Mouse (Mus musculus) NIH3T3 (cell line): Measurements from ENCODE around the gene Tmem178b.

Experiments used
- DNase-seq: peaks from one replicate; pipeline ENCODE4 v3.0.0-alpha.2; 2012; ENCODE audit warnings: low read depth

Gene Tmem178b

GRCm38 (mm10) chr6:40015711-40016460 is 142.8 kb downstream of the Tmem178b start:
- no peak for DNase-seq

GRCm38 (mm10) chr6:40019396-40019795 is 146.3 kb downstream of the Tmem178b start:
- DNase-seq, result no peak

GRCm38 (mm10) chr6:40023592-40024335 is 150.7 kb downstream of the Tmem178b start:
- no peak for DNase-seq

- DNase-seq, result no peak
Measured at GRCm38 (mm10) chr6:40024336-40024934, 151.4 kb downstream of the Tmem178b start.

DNA sequence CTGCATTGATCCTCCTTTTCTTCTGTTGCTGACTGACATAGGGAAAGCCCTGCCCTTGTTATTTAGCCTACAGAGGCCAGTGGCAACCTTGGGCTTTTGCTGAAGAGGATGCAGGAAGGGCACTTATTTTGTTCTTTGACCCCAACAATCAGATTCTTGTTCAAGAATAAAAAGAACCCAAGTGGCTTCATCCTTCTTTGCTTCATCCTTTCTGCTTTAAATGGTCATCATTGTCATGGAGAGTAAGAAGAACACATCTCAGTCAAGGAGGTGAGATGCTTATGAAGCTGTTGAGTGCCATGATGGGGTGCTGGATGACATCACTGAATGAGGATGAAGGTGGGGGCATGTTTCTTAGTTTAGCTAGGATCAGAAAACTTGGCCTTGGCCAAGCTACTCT is 159.8 kb downstream of the Tmem178b start:
- DNase-seq, result no peak

- DNase-seq, result no peak
Measured at GRCm38 (mm10) chr6:40033935-40034334, 160.9 kb downstream of the Tmem178b start.

DNA sequence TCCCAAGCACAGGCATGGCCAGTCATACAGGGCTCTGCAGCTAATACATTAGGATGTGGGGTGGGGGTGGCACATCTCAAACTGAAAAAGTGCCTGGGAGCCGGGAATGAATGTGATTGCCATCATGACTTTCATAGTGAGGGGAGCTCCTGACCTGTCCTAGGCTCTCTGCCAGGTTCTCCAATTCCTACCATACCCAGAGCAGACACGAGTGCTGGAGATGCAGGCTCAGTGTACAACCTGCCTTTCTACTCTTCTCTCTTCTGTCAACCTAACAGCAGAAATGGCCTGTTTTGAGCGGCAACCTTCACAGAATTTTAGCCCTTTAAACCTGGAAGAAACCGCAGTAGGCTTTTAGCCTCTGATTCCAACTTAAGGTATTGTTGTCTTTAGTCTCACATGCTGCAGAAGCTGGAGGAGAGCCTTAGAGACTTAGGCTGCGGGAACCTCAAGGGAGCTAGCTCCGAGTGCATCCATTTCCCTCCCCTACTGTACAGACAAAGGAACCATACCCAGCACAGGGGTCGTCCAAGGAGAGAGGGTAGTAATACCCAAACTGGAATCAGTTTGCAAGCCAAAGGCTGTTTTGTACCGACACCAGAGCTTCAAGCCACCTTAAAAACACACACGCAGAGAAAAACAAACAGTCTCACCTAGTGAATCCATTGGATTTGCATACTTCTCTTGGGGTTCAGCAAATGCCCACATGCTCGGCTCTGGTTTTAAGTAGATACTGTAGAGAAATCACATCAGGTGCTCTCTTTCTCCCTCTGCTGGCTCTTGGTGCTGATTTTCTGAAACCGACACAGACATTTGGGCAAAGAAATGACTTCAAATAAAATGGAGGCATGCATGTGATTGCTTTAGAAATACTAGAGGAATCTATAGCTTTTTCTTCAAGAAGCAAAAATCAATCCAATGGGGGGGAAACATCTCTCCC is 176.2 kb downstream of the Tmem178b start:
- peak; percentile 74 for DNase-seq

DNA sequence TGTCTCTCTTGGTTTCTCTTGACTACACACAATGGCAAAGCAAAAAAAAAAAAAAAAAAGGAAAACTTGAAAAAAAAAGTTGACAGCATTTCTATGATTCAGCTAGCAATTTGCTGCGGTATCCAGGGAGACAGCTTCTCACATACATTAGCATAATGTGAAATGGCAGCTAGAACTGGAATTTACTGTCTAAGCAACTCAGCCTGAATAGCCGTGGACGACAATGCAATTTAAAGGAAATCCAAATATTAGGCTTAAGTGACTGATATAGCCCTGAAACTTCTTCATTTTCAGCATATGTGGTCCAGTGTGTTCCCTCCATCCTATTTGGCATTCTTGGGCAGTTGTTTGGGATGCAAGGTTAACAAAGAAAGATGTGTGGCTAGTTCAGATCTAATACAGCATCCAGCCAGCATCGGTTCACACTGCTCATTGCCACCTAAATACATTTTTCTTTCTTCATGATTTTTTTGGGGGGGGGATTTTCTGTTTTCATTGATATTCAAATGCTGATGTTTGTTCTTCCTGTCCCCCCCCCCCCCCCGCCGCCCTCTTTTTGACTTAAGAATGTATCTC is 176.9 kb downstream of the Tmem178b start:
- DNase-seq, result peak; percentile 27

GRCm38 (mm10) chr6:40051698-40052097 is 178.6 kb downstream of the Tmem178b start:
- no peak for DNase-seq

GRCm38 (mm10) chr6:40052593-40052992 is 179.5 kb downstream of the Tmem178b start:
- no peak for DNase-seq

- DNase-seq, result peak; percentile 67
Measured at GRCm38 (mm10) chr6:40059466-40059865, 186.4 kb downstream of the Tmem178b start.

GRCm38 (mm10) chr6:40061327-40062189 is 188.5 kb downstream of the Tmem178b start:
- DNase-seq, result peak; percentile 9

GRCm38 (mm10) chr6:40062190-40062501 is 189.1 kb downstream of the Tmem178b start:
- DNase-seq, result no peak

GRCm38 (mm10) chr6:40063438-40063837 is 190.4 kb downstream of the Tmem178b start:
- no peak for DNase-seq

DNA sequence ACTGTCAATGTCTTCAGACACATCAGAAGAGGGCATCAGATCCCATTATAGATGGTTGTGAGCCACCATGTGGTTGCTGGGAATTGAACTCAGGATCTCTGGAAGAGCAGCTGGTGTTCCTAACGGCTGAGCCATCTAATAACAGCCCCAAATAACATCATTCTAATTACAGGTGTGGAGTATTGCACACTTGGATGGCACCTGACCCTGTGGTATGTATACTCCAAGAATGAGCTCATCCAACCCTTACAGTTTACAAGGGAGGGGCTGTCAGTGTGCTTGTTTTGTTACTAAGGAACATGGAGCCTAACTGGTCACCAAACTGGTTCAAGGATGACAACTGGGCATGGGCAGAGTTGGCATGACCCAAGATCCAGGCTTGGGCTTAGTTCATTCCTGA is 190.8 kb downstream of the Tmem178b start:
- no peak for DNase-seq

DNA sequence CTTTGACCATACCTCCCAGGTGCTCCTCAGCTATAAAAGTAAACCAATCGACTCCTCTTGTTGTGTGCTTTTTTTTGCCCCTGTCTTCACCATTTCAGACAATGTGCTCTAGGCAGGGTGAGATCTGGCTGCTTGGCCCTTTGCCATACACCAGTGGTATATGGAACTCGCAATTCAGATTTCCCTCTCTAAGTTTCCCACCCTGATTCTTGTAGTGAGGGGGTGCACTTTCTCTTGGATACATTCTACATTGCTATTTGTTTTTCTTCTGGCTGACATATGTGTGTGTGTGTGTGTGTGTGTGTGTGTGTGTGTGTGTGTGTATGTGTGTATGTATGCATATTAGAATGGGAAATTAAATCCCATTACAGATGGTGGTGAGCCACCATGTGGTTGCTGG is 191.3 kb downstream of the Tmem178b start:
- no peak for DNase-seq

GRCm38 (mm10) chr6:40068467-40068866 is 195.4 kb downstream of the Tmem178b start:
- no peak for DNase-seq

DNA sequence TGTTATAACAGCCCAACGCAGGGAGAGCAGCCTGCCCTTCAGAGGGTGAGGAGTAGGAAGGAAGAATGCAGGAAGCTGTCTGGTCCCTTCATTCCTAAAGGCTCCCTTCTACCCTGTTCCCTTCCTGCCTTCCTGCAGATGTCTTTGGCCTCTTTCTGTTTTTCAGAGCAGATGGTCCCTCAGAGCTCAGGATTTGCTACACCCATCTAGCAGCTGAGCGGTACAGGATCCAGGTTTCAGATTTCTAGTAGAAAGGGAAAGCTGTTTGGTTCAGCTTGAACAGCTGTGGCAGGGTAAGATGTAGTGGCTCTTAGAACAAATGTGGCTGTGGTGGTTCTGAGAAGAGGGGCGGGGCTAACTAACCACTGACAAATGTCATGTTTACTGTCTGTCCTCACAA is 197.9 kb downstream of the Tmem178b start:
- DNase-seq, result peak; percentile 25

- DNase-seq, result no peak
Measured at GRCm38 (mm10) chr6:40076089-40076488, 203.0 kb downstream of the Tmem178b start.

- DNase-seq, result no peak
Measured at GRCm38 (mm10) chr6:40076670-40077313, 203.7 kb downstream of the Tmem178b start.
